Mouse (Mus musculus) intestine, postnatal 0 days (tissue): Measurements from ENCODE around the gene Lactb. TPM values are rescaled to one million over a fixed set of nuclear protein-coding genes. Genes with fewer than 3 reads are reported as not detected.
A peak's percentile ranks its signal among the peaks of the same experiment; 100 is the strongest.

ENCODE experiments used
- ATAC-seq: fragments of 200-750 bp; cut with Nextera tagmentation; 2 replicates; pipeline ENCODE4 v1.8.0; 2017; ENCODE audit warnings: mild to moderate bottlenecking, moderate TSS enrichment, moderate library complexity
- H3K27ac ChIP-seq: fragments of 300-500 bp; sonication (generic); 2 replicates; pipeline ENCODE4 v1.5.1; 2014; ENCODE audit warnings: mild to moderate bottlenecking, low read depth, low read length, moderate library complexity
- H3K27me3 ChIP-seq: fragments of 300-500 bp; sonication (generic); replicated peaks from 2 replicates; pipeline ENCODE4 v1.6.1; 2014; ENCODE audit warnings: low read length, mixed read lengths; ENCODE audit not compliant: control insufficient read depth, insufficient read depth
- H3K36me3 ChIP-seq: fragments of 300-500 bp; sonication (generic); 2 replicates; pipeline ENCODE4 v1.6.1; 2014; ENCODE audit warnings: mild to moderate bottlenecking, moderate library complexity; ENCODE audit not compliant: control insufficient read depth, insufficient read depth
- H3K4me1 ChIP-seq: fragments of 300-500 bp; sonication (generic); replicated peaks from 2 replicates; pipeline ENCODE4 v1.6.1; 2014; ENCODE audit warnings: antibody characterized with exemption, low read length, mixed read lengths; ENCODE audit not compliant: control insufficient read depth, insufficient read depth
- H3K4me2 ChIP-seq: fragments of 300-500 bp; sonication (generic); replicated peaks from 2 replicates; pipeline ENCODE4 v1.6.1; 2014; ENCODE audit warnings: low read depth, mild to moderate bottlenecking, moderate library complexity
- H3K4me3 ChIP-seq: fragments of 300-500 bp; sonication (generic); 2 replicates; pipeline ENCODE4 v1.5.1; 2014; ENCODE audit warnings: low read depth, low read length
- H3K9ac ChIP-seq: fragments of 300-500 bp; sonication (generic); 2 replicates; pipeline ENCODE4 v1.6.1; 2014; ENCODE audit warnings: mild to moderate bottlenecking, low read depth, low read length
- H3K9me3 ChIP-seq: fragments of 300-500 bp; sonication (generic); 2 replicates; pipeline ENCODE4 v1.6.1; 2016; ENCODE audit warnings: mixed run types; ENCODE audit not compliant: control insufficient read depth
- CTCF ChIP-seq: sonication (generic); IDR thresholded peaks from 2 replicates; pipeline ENCODE4 v1.5.1; 2016; ENCODE audit warnings: low read depth, mild to moderate bottlenecking, control low read depth, antibody characterized with exemption, moderate library complexity
- WGBS: fragments of 180-500 bp; shearing (Covaris S2); extraction: QIAGEN DNeasy Blood & Tissue Kit; methylation state at CpG from one replicate; pipeline ENCODE4 v1.1.7; 2014; 5-methylcytosine and 5-hydroxymethylcytosine counted together
- polyA plus RNA-seq: library from polyadenylated mRNA; unstranded; fragments of >200 nt; fragmentation: Nextera tagmentation; extraction: Ambion mirVana; gene quantifications from 2 replicates; pipeline ENCODE4 v1.2.1, GENCODE M21; 2015

The Lactb gene
- 14.9 and 17.2 TPM in 2 replicates for polyA plus RNA-seq

GRCm38 (mm10) chr9:66975239-66975645, at the start of gene Lactb:
Gene Lactb, minus strand, starts transcription at chr9:66975484.
- no peaks in the 10 kb centered on the region for H3K9me3 ChIP-seq
- peak; percentile 96 for ATAC-seq
- no peaks in the 10 kb centered on the region for H3K27me3 ChIP-seq
- TF ChIP-seq CTCF: 0 out of 2 replicates have a peak, but pooled peaks have one; percentile 8
- peak within 1 kb of the TSS; percentile 91 for H3K4me3 ChIP-seq
- H3K36me3 ChIP-seq: no peaks in the 10 kb centered on the region
- peak within 1 kb of the TSS; percentile 83 for H3K9ac ChIP-seq
- no peaks in the 10 kb centered on the region; the same call in 1 of the 2 replicates for H3K4me1 ChIP-seq
- 1% methylated on average over 28 of the region's 32 CpGs for WGBS
- H3K4me2 ChIP-seq: peak within 1 kb of the TSS; percentile 94
- peak within 1 kb of the TSS; percentile 94 for H3K27ac ChIP-seq

- Histone ChIP-seq H3K36me3 (peaks cover 56% of the 10 kb centered on the region), H3K9me3 (no peaks in the 10 kb centered on the region), H3K4me2 (no peak overlapping the region), H3K27me3 (no peaks in the 10 kb centered on the region), H3K4me3 (no peak overlapping the region), H3K27ac (no peak overlapping the region), H3K4me1 (peaks cover 3% of the 10 kb centered on the region), H3K9ac (no peak overlapping the region)
- ATAC-seq: no peak
- TF ChIP-seq CTCF: no peak
- WGBS: 87% methylated on average over 9 of the region's 9 CpGs
These were observed 48.1 kb upstream of the Lactb start for GRCm38 (mm10) chr9:67023371-67023770.

GRCm38 (mm10) chr9:67020063-67020462, 44.8 kb upstream of the Lactb start:
- 12% methylated on average over 2 of the region's 2 CpGs for WGBS
- Histone ChIP-seq H3K4me1 (no peaks in the 10 kb centered on the region; the same call in 1 of the 2 replicates), H3K9me3 (no peaks in the 10 kb centered on the region), H3K27me3 (no peaks in the 10 kb centered on the region), H3K4me2 (no peak overlapping the region), H3K27ac (peak overlapping the region; percentile 35), H3K4me3 (no peak overlapping the region), H3K36me3 (peaks cover 28% of the 10 kb centered on the region), H3K9ac (no peak overlapping the region)
- no peak for ATAC-seq
- no peak for TF ChIP-seq CTCF

- no peak overlapping the region for H3K4me3 ChIP-seq
- no peaks in the 10 kb centered on the region for H3K27me3 ChIP-seq
- 12% methylated on average over 2 of the region's 2 CpGs for WGBS
- no peak for ATAC-seq
- TF ChIP-seq CTCF: no peak
- H3K4me2 ChIP-seq: no peak overlapping the region
- H3K4me1 ChIP-seq: peaks cover 2% of the 10 kb centered on the region; the same call in 1 of the 2 replicates
- no peak overlapping the region for H3K27ac ChIP-seq
- H3K36me3 ChIP-seq: no peaks in the 10 kb centered on the region
- H3K9ac ChIP-seq: no peak overlapping the region
- no peaks in the 10 kb centered on the region for H3K9me3 ChIP-seq
These were observed 38.2 kb upstream of the Lactb start for GRCm38 (mm10) chr9:67013501-67013900.

GRCm38 (mm10) chr9:67012470-67012869, 37.2 kb upstream of the Lactb start:
- no peaks in the 10 kb centered on the region for H3K36me3 ChIP-seq
- H3K27me3 ChIP-seq: no peaks in the 10 kb centered on the region
- no peak for TF ChIP-seq CTCF
- no peak overlapping the region for H3K9ac ChIP-seq
- H3K9me3 ChIP-seq: no peaks in the 10 kb centered on the region
- WGBS: 41% methylated on average over 3 of the region's 3 CpGs
- H3K4me3 ChIP-seq: no peak overlapping the region
- no peak for ATAC-seq
- H3K27ac ChIP-seq: no peak overlapping the region
- peaks cover 2% of the 10 kb centered on the region; the same call in 1 of the 2 replicates for H3K4me1 ChIP-seq
- H3K4me2 ChIP-seq: no peak overlapping the region

- TF ChIP-seq CTCF: no peak
- H3K27me3 ChIP-seq: no peaks in the 10 kb centered on the region
- H3K4me2 ChIP-seq: no peak overlapping the region
- peak; percentile 50 for ATAC-seq
- H3K4me1 ChIP-seq: peaks cover 2% of the 10 kb centered on the region; the same call in 1 of the 2 replicates
- no peak overlapping the region for H3K27ac ChIP-seq
- no peaks in the 10 kb centered on the region for H3K9me3 ChIP-seq
- no peak overlapping the region for H3K4me3 ChIP-seq
- no peaks in the 10 kb centered on the region for H3K36me3 ChIP-seq
- H3K9ac ChIP-seq: no peak overlapping the region
- WGBS: 39% methylated on average over 9 of the region's 9 CpGs
These were observed 36.2 kb upstream of the Lactb start for GRCm38 (mm10) chr9:67011483-67011882.
